Mouse (Mus musculus) CH12.LX (cell line): ENCODE data around the gene Appbp2. TPM values are rescaled to one million over a fixed set of nuclear protein-coding genes. Genes with fewer than 3 reads are reported as not detected.

Experiments used
- DNase-seq: peaks from one replicate; pipeline ENCODE4 v3.0.0-alpha.2; 2013; ENCODE audit errors: extremely low read depth
- H3K27ac ChIP-seq: 2 replicates; pipeline ENCODE4 v1.5.1; 2012; ENCODE audit warnings: low read depth, mild to moderate bottlenecking, control low read depth, moderate library complexity; ENCODE audit not compliant: insufficient read depth
- H3K27me3 ChIP-seq: replicated peaks from 2 replicates; pipeline ENCODE3; 2012; ENCODE audit warnings: inconsistent platforms
- H3K36me3 ChIP-seq, 2 experiments: replicated peaks in 1 of 2; 2 replicates each; pipeline versions ENCODE3 to v1.6.1; 2012; ENCODE audit warnings: inconsistent platforms in 1 of 2, low read length in 1 of 2, mild to moderate bottlenecking in 1 of 2, mixed read lengths in 1 of 2, moderate library complexity in 1 of 2; ENCODE audit not compliant: control insufficient read depth in 1 of 2, insufficient read depth in 1 of 2
- H3K4me1 ChIP-seq, 2 experiments: 2 replicates each; pipeline ENCODE4 v1.6.1; 2012; ENCODE audit warnings: inconsistent platforms in 1 of 2, moderate library complexity in 1 of 2; ENCODE audit not compliant: insufficient read depth in 2 of 2, control insufficient read depth in 1 of 2
- H3K4me2 ChIP-seq: 2 replicates; pipeline ENCODE4 v1.6.1; 2012; ENCODE audit warnings: low read depth, mild to moderate bottlenecking, control low read depth; ENCODE audit not compliant: poor library complexity, insufficient read depth, severe bottlenecking
- H3K4me3 ChIP-seq, 3 experiments: fragments of 150-350 bp in 1 of 3; sonication (generic) in 1 of 3; replicated peaks in 1 of 3; 2 replicates each; pipeline versions ENCODE3 to v1.5.1; 2011 to 2012; ENCODE audit warnings: low read depth in 2 of 3, low read length in 2 of 3, mild to moderate bottlenecking in 2 of 3, moderate library complexity in 2 of 3, control low read depth in 1 of 3, improper control_type of control experiment in 1 of 3, inconsistent platforms in 1 of 3, mixed read lengths in 1 of 3; ENCODE audit not compliant: poor library complexity in 1 of 3
- H3K79me2 ChIP-seq: replicated peaks from 2 replicates; pipeline ENCODE4 v1.6.1; 2012; ENCODE audit warnings: mild to moderate bottlenecking, moderate library complexity; ENCODE audit not compliant: control insufficient read depth, poor library complexity, insufficient read depth, severe bottlenecking; ENCODE audit errors: extremely low read depth
- H3K9ac ChIP-seq: 2 replicates; pipeline ENCODE4 v1.6.1; 2012; ENCODE audit warnings: low read depth, mild to moderate bottlenecking, control low read depth, moderate library complexity; ENCODE audit not compliant: insufficient read depth
- H3K9me3 ChIP-seq: replicated peaks from 2 replicates; pipeline ENCODE3; 2012; ENCODE audit warnings: low read length, inconsistent platforms, mixed read lengths
- BHLHE40 ChIP-seq: IDR thresholded peaks from 2 replicates; pipeline ENCODE4 v1.6.1; 2011; ENCODE audit warnings: mild to moderate bottlenecking, low read depth, low read length, improper control_type of control experiment
- ETS1 ChIP-seq: conservative IDR thresholded peaks from 2 replicates; pipeline ENCODE4 v1.6.1; 2012; ENCODE audit warnings: low read depth, mild to moderate bottlenecking, inconsistent platforms, low read length, improper control_type of control experiment, moderate library complexity
- GABPA ChIP-seq: IDR thresholded peaks from 2 replicates; pipeline ENCODE4 v1.6.1; 2012; ENCODE audit warnings: low read depth, low read length, improper control_type of control experiment, inconsistent platforms; ENCODE audit not compliant: insufficient replicate concordance
- HCFC1 ChIP-seq: IDR thresholded peaks from 2 replicates; pipeline ENCODE4 v1.6.1; 2012; ENCODE audit warnings: low read depth, mild to moderate bottlenecking, inconsistent platforms, low read length, improper control_type of control experiment
- JUN ChIP-seq: IDR thresholded peaks from 2 replicates; pipeline ENCODE4 v1.6.1; 2011; ENCODE audit warnings: low read depth, mild to moderate bottlenecking, low read length, improper control_type of control experiment, moderate library complexity; ENCODE audit not compliant: insufficient read depth
- KAT2A ChIP-seq: IDR thresholded peaks from 2 replicates; pipeline ENCODE4 v1.6.1; 2012; ENCODE audit warnings: low read length, improper control_type of control experiment, inconsistent platforms; ENCODE audit not compliant: insufficient replicate concordance
- MAX ChIP-seq: IDR thresholded peaks from 2 replicates; pipeline ENCODE4 v1.6.1; 2011; ENCODE audit warnings: low read length, improper control_type of control experiment
- MXI1 ChIP-seq: IDR thresholded peaks from 2 replicates; pipeline ENCODE4 v1.6.1; 2011; ENCODE audit warnings: mild to moderate bottlenecking, low read depth, low read length, improper control_type of control experiment
- MYC ChIP-seq: IDR thresholded peaks from 2 replicates; pipeline ENCODE4 v1.6.1; 2011; ENCODE audit warnings: low read depth, mild to moderate bottlenecking, improper control_type of control experiment, low read length
- NELFE ChIP-seq: IDR thresholded peaks from 2 replicates; pipeline ENCODE4 v1.6.1; 2011; ENCODE audit warnings: low read depth, low read length, improper control_type of control experiment
- POLR2A ChIP-seq: IDR thresholded peaks from 2 replicates; pipeline ENCODE4 v1.6.1; 2011; ENCODE audit warnings: low read depth, mild to moderate bottlenecking, improper control_type of control experiment, low read length
- RCOR1 ChIP-seq: conservative IDR thresholded peaks from 2 replicates; pipeline ENCODE4 v1.6.1; 2012; ENCODE audit warnings: low read depth, mild to moderate bottlenecking, inconsistent platforms, low read length, improper control_type of control experiment
- TCF12 ChIP-seq: IDR thresholded peaks from 2 replicates; pipeline ENCODE4 v1.6.1; 2014; ENCODE audit warnings: low read depth, mild to moderate bottlenecking, inconsistent platforms, low read length, improper control_type of control experiment
- ZNF384 ChIP-seq: IDR thresholded peaks from 2 replicates; pipeline ENCODE4 v1.6.1; 2012; ENCODE audit warnings: low read depth, low read length, improper control_type of control experiment, inconsistent platforms
- dilution Hi-C: fragments of 300-500 bp; cut with MboI; formaldehyde crosslinking; loops from 2 replicates; pipeline ENCODE4 v1.14.3; 2020; ENCODE audit warnings: low sequenced_read_pairs; ENCODE audit not compliant: extremely low pct_unique_long_range_greater_than_20kb, extremely low pct_ligation_motif_present
- in situ Hi-C: fragments of 300-500 bp; cut with MboI; formaldehyde crosslinking; loops from 3 replicates; pipeline ENCODE4 v1.14.3; 2019; ENCODE audit warnings: low sequenced_read_pairs, low pct_ligation_motif_present, low pct_unique_long_range_greater_than_20kb, mixed read lengths
- polyA plus RNA-seq: library from polyadenylated mRNA; unstranded; fragments of >175 nt; gene quantifications from 2 replicates; pipeline ENCODE4 v1.2.1, GENCODE M21; 2012; ENCODE audit warnings: low read depth; ENCODE audit not compliant: insufficient read length
- total RNA-seq, 2 experiments: library from RNA; depleted of rRNA; stranded (reverse); fragments of 300-350 nt in 1 of 2; fragments of >200 nt in 1 of 2; gene quantifications; 2 replicates each; pipeline ENCODE4 v1.2.3; 2012 to 2014

Appbp2 gene
- total and polyA plus RNA-seq, 3 experiments: 31.1 to 37.4 (median 36.6) TPM

- H3K4me1 ChIP-seq: peaks cover 4 to 32% of the 10 kb centered on the region in 2 experiments; a peak in 3 of 4 replicates
- no peak overlapping the region for H3K4me3 ChIP-seq
- H3K27ac ChIP-seq: no peak overlapping the region
- no peaks in the 10 kb centered on the region for H3K9me3 ChIP-seq
- peaks cover 15 to 59% of the 10 kb centered on the region in 2 experiments for H3K36me3 ChIP-seq
- no peaks in the 10 kb centered on the region for H3K27me3 ChIP-seq
- in situ Hi-C loops: no loop called here
- peaks cover 53% of the 10 kb centered on the region for H3K79me2 ChIP-seq
- H3K9ac ChIP-seq: no peak overlapping the region
- dilution Hi-C loops: no loop called here
- TF ChIP-seq POLR2A (no peak), ZNF384 (no peak)
- TF ChIP-seq, all 38 proteins: peak for 0
- no peak for DNase-seq
- H3K4me2 ChIP-seq: no peak overlapping the region
Measured at GRCm38 (mm10) chr11:85219014-85219413, 15.9 kb downstream of the Appbp2 start.

GRCm38 (mm10) chr11:85214679-85215078 is 20.3 kb downstream of the Appbp2 start:
- H3K4me3 ChIP-seq: no peak overlapping the region
- no peak overlapping the region for H3K27ac ChIP-seq
- in situ Hi-C loops (no loop called here), dilution Hi-C loops (no loop called here)
- peaks cover 19% of the 10 kb centered on the region for H3K79me2 ChIP-seq
- H3K27me3 ChIP-seq: no peaks in the 10 kb centered on the region
- H3K9ac ChIP-seq: no peak overlapping the region
- H3K9me3 ChIP-seq: no peaks in the 10 kb centered on the region
- TF ChIP-seq MYC (no peak), JUN (no peak), NELFE (no peak), MAX (no peak), TCF12 (no peak), MXI1 (no peak), HCFC1 (no peak), RCOR1 (no peak), ETS1 (no peak), POLR2A (no peak), KAT2A (no peak), BHLHE40 (no peak)
- H3K4me1 ChIP-seq: peaks cover 4 to 24% of the 10 kb centered on the region in 2 experiments; a peak in 3 of 4 replicates
- H3K4me2 ChIP-seq: no peak overlapping the region
- peak; percentile 26 for DNase-seq
- H3K36me3 ChIP-seq: peaks cover 38 to 73% of the 10 kb centered on the region in 2 experiments

DNA sequence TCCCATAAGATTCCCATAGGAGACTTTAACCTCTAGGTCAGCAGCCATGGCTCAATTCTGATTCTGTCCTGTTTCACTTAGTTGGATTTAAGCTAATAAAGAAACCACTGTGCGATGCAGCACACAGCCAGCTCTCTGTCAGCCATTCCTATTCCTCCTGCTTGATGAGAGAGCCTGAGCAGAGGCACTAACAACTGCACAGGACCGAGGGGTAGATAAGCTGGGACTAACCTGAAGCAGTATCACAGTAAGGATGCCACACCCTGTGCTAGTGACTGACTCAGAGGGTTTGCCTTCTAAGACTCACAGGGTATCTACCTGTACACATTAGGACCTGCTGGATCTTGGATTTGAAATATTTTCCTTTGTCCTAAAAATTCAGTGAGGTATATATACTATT is 21.7 kb downstream of the Appbp2 start:
- no peak for DNase-seq
- H3K4me3 ChIP-seq: no peak overlapping the region
- H3K27ac ChIP-seq: no peak overlapping the region
- no peaks in the 10 kb centered on the region for H3K9me3 ChIP-seq
- dilution Hi-C loops: no loop called here
- peaks cover 11% of the 10 kb centered on the region for H3K79me2 ChIP-seq
- H3K9ac ChIP-seq: no peak overlapping the region
- peaks cover 4 to 17% of the 10 kb centered on the region in 2 experiments; a peak in 3 of 4 replicates for H3K4me1 ChIP-seq
- peaks cover 45 to 81% of the 10 kb centered on the region in 2 experiments for H3K36me3 ChIP-seq
- in situ Hi-C loops: no loop called here
- no peaks in the 10 kb centered on the region for H3K27me3 ChIP-seq
- no peak for TF ChIP-seq KAT2A
- TF ChIP-seq GABPA: no peak
- no peak overlapping the region for H3K4me2 ChIP-seq
